Mouse (Mus musculus) retina, postnatal 1 day (tissue): ENCODE data around the gene St14.
"Not testable (repeated sequence)": the region's sequence is repeated elsewhere in the genome, so short reads cannot be mapped to it uniquely, and the experiment has no call there.

Source experiments
- DNase-seq: peaks from one replicate; pipeline ENCODE4 v3.0.0-alpha.2; 2012

The St14 gene

GRCm38 (mm10) chr9:31131205-31131968, at the start of gene St14:
TSS of gene St14 (minus strand) at chr9:31131853.
- peak; percentile 27 for DNase-seq

DNA sequence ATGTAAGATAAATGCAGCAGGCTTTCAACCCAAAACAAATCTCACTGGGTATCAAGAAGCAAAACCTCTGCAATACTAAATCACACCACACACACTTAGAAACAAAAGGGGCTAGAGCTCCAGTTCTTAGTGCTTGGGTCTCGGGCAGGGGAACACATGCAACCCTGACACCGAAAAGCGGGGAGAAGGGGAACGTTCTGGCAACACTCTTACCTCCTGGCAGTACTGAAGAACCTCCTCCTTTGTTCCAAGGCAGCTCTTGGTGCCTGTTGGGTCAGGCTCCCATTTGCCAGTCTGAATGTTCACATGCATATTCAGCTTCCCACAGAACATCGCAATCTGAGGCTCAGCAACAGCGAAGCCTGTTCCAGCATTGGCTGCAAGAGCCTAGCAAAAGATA, 46.0 kb upstream of the St14 start:
- DNase-seq, result no peak

DNA sequence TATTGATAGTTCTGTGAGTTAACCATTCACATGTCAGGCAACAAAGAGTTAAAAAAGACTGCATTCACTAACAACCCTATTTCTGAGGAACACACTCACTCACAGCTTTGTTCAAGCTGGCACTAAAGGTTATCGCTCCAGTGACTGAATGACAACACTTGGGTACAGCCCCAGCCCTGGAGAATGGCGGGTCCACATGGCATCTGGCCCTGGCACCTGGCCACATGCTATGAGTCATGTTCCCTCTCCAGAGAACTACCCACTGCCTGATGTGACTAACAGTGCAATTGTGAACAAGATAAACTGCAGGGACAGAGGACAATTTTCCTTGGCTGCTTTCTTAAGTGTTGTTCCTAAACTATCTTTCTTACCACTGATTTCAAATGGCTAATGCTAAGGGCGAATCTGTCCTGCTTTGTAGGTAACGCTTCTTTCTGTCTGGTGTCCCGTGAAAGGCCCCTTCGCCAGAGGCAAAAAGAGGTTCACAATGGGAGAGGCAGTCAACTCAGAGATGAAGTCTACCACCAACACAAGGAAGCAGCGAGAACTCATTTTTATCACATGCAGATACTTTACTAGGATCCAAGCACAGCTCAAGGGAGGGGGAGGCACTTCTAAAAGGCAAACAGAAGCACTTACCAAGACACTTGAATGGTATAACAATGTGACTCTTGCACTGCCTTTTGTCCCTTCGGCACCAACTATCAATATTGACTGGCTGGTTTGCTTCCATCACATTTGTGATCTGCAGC, 44.9 kb upstream of the St14 start:
- peak; percentile 34 for DNase-seq

GRCm38 (mm10) chr9:31175978-31176377, 44.3 kb upstream of the St14 start:
- no peak for DNase-seq

- no peak for DNase-seq
These were observed 43.7 kb upstream of the St14 start for GRCm38 (mm10) chr9:31175346-31175745.

DNA sequence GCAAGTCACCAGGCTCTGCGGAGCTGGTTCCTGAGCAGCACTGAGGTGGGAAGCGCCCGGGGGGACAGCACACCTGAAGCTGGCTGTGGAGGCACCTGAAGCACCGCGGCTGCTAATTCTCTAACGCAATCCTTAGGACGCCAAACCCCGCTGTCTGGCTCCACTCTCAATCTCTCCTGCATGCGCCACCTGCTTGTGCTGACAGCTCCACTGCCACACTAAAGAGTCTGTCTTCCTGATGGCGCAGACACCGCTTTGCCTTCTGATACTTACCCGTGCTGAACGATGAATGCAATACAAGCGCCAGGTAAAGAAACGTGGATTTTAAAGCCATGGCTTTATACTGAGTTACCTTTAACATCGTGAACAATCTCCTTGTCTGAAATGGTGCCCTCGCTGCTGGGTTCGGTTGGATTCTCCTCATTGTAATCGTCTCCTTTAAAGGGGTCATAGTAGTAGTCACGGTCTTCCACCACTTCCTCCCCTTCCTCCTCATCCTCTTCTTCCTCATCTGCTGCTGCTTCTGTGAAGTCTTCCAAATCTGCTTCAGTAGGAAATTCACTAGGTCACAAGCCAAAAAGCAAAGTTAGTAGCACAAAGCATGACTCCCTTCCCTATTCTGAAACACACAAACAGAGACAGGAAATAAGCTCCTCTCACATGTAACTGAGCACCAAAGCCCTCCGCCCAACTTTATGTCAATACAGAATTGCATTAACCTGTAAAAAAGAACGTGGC, 36.9 kb upstream of the St14 start:
- DNase-seq, result no peak

- DNase-seq, result no peak
These were observed 35.7 kb upstream of the St14 start for GRCm38 (mm10) chr9:31167305-31167704.

- DNase-seq, result not testable (repeated sequence)
These were observed 33.9 kb upstream of the St14 start for GRCm38 (mm10) chr9:31165505-31165904.

- no peak for DNase-seq
These were observed 31.7 kb upstream of the St14 start for GRCm38 (mm10) chr9:31163327-31163726.

DNA sequence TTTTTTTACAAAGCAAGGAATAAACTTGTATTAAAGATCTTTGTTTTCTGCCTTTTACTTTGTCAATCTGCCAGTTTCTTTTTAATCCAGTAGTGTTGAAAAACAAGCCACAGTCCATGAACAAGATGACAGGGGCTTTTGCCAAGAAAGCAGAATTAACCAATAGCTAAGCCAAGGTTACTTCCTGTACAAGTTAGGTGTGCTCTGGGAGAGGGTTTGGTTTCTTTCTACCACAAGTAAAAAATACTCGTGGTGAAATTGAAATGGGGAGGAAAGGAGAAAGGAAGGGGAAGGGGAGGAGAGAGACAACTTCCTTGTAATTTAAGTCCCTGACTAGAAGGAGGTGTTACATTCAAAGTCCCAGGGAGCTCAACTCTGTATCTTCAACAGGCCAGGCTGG, 31.3 kb upstream of the St14 start:
- no peak for DNase-seq

DNA sequence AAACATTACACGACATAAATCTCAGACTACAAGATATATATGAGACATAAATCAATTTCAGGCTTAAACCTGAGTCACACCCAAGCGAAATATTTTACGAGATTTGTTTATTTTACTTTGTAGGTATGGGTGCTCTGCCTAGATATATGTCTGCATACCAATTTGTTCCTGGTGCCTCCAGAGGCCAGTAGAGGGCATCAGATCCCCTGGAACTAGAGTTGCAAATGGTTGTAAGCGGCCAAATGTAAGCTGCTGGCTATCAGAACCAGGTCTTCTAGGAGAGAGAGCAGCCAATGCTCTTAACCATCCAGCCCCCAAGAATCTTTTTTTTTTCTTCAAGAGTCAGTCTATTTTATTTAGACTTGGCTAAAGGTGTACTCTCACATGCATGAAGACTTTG, 28.3 kb upstream of the St14 start:
- DNase-seq, result peak; percentile 47

GRCm38 (mm10) chr9:31156594-31156993, 24.9 kb upstream of the St14 start:
- no peak for DNase-seq

DNA sequence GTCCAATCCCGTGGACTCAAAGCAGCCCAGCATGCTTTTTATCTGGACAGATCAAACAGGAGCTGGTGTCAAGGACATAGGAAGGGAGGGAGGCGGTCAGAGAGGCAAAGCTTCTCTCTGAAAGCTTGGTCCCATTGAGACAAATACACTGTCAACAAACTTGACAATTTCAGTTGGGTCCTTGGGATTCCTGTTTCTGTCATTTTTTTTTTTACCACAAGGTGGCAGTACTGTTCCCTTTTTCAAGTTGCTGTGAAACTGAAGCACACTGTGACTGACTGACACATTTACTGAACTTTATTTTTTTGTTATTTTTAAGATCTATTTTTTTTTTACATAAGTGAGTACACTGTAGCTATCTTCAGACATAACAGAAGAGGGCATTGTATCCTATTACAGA, 19.4 kb upstream of the St14 start:
- DNase-seq, result peak; percentile 72

GRCm38 (mm10) chr9:31148135-31148534, 16.5 kb upstream of the St14 start:
- DNase-seq, result no peak

DNA sequence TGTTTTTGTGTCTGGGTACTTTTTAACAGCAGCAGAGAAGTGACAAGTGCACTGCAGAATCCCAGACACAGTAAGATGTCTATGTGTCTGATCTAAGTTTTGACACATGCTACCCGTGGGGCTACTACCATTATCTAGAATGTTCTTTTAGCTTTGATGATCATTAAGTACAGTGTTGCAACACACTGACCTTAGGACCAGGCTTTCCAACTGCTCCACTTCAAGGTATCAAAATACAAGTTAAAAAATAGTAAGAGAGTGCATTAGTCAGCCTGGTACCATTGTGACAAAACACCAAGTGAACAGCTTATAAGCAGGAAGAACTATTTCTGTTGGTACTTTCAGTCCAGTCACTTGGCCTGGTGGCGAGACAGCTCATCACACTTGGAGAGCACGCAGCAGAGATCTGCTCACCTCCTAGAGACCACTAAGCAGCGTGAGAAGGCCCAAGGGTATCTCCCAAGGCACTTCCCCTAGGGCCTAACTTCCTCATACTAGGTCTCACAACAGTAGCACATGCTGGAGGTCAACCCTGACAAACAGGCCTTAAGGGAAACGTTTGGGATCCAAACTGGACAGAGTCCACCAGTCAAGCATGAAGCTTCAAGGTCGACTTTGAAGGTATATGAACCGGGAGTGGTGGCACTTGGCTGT, 13.7 kb upstream of the St14 start:
- no peak for DNase-seq

GRCm38 (mm10) chr9:31142924-31143323, 11.3 kb upstream of the St14 start:
- peak; percentile 59 for DNase-seq

- no peak for DNase-seq
These were observed 1.5 kb upstream of the St14 start for GRCm38 (mm10) chr9:31133131-31133530.

GRCm38 (mm10) chr9:31130357-31131204, 1.1 kb downstream of the St14 start:
- DNase-seq, result peak; percentile 39

DNA sequence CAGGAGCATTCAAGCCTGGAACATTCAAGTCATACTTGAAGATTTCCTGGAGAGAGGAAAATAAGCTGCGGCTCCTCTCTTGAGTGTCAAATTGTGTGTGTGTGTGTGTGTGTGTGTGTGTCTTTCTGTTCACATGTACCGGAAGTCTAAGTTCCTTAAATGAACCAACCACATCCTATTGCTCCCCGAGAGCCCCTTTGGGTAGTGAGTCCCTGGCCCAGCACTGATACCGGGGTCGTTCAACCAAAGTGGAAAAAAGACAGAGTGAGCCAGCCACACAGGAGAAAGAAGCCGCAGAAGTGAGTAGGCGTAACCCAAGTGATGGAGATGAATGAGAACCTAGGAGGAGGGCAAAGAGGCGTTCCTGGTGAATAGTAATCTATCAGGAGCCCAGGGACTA, 1.7 kb downstream of the St14 start:
- no peak for DNase-seq

GRCm38 (mm10) chr9:31127876-31128465, 3.7 kb downstream of the St14 start:
- no peak for DNase-seq

DNA sequence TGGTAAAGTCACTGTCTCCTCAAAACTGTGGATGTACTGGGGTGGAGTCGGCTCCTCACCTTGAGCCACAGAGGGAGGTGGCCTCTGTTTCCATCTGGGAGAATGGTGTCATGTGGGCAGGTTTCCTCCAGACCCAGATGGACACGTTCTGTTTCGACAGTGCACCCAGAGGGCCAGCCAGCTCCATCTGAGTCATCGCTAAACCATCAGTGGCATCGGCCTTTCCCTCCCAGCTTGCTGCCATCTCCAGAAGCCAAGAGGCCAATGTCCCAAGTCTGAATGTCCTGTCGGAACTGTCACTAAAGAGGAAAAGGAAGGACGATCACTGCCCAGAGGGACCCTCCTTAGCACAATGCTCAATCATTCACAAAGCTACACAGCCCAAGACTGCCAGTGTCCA, 5.6 kb downstream of the St14 start:
- no peak for DNase-seq
